Mouse (Mus musculus): ENCODE data around the gene Akap6.

DNA sequence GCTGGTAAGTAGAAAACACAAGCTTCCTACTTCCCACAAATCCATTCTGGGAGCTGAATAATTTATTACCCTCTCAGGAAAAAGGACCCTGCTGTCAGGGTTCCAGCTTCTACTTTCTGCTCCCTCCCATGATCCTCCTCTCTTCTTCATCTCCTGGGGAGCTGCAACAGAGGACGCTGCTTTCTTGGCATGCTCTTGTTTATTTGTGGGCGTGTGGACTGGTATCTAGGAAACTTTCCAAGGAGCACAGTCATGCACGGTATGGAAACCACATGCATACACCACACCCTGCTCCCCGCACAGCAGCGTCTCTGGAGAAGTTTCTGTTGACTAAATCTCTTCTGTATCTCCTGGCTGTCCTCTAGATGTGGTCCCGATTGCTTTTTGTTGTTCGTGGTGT, 119.4 kb downstream of the Akap6 start:
- no peak for TF ChIP-seq HCFC1 (IDR thresholded peaks at IDR 0.05; ENCODE audit: borderline replicate concordance, insufficient read depth, low read length)
- no peak for TF ChIP-seq CHD2 (IDR thresholded peaks at IDR 0.05; ENCODE audit: low read depth, low read length)
